In genomic region chr7:39552993-39553392, GRCm38 (mm10) we compare ENCODE assay signal across 8 mouse cellular contexts. TPM values are rescaled to one million over a fixed set of nuclear protein-coding genes. Genes with fewer than 3 reads are reported as not detected.
DNase-seq lines count a peak whose midpoint lies in the region; ATAC-seq and TF ChIP-seq lines count a peak whose summit lies in the region.

No protein-coding gene starts in this region.

- H3K27ac ChIP-seq in intestine, postnatal 0 days (ENCODE audit: low read depth, low read length), result peak overlapping the region; percentile 93; the same call in 1 of the 2 replicates
- H3K27ac ChIP-seq in neural tube, embryonic 15.5 days (replicated peaks), result peak overlapping the region; percentile 97

- peak; percentile 5 for DNase-seq in embryo, embryonic 9.5 days (ENCODE audit: extremely low spot score)
- no peak for DNase-seq in embryo, embryonic 10.5 days (ENCODE audit: low spot score)
- DNase-seq in thymus, postnatal 14 days, result peak; percentile 22
- no peak for DNase-seq in thymus, postnatal 25 days
- DNase-seq in spleen, adult 12 weeks (ENCODE audit: low spot score), result no peak

- no peaks in the 10 kb centered on the region; the same call in 1 of the 2 replicates for H3K36me3 ChIP-seq in intestine, postnatal 0 days (ENCODE audit: control insufficient read depth, insufficient read depth)
- peaks cover 7% of the 10 kb centered on the region; the same call in 1 of the 2 replicates for H3K36me3 ChIP-seq in neural tube, embryonic 15.5 days

- H3K9ac ChIP-seq in intestine, postnatal 0 days (ENCODE audit: low read depth, low read length), result peak overlapping the region; percentile 70
- peak overlapping the region; percentile 88; the same call in 1 of the 2 replicates for H3K9ac ChIP-seq in neural tube, embryonic 15.5 days (replicated peaks)

- H3K27me3 ChIP-seq in intestine, postnatal 0 days (replicated peaks; ENCODE audit: control insufficient read depth, insufficient read depth, low read length), result no peaks in the 10 kb centered on the region
- H3K27me3 ChIP-seq in neural tube, embryonic 15.5 days (replicated peaks), result no peaks in the 10 kb centered on the region

- peak overlapping the region; percentile 60 for H3K4me2 ChIP-seq in intestine, postnatal 0 days (replicated peaks; ENCODE audit: low read depth)
- H3K4me2 ChIP-seq in neural tube, embryonic 15.5 days, result peak overlapping the region; percentile 59

- H3K4me1 ChIP-seq in intestine, postnatal 0 days (replicated peaks; ENCODE audit: control insufficient read depth, insufficient read depth, low read length), result no peaks in the 10 kb centered on the region
- H3K4me1 ChIP-seq in neural tube, embryonic 15.5 days, result peaks cover 17% of the 10 kb centered on the region

- TF ChIP-seq CTCF in intestine, postnatal 0 days (IDR thresholded peaks at IDR 0.05; ENCODE audit: low read depth), result no peak

- no peaks in the 10 kb centered on the region for H3K9me3 ChIP-seq in intestine, postnatal 0 days (ENCODE audit: control insufficient read depth)
- H3K9me3 ChIP-seq in neural tube, embryonic 15.5 days (replicated peaks), result no peaks in the 10 kb centered on the region

- 2% methylated on average over 5 of the region's 5 CpGs for WGBS in intestine, postnatal 0 days
- 26% methylated on average over 5 of the region's 5 CpGs for WGBS in neural tube, embryonic 15.5 days

- ATAC-seq in intestine, postnatal 0 days, result no peak
- ATAC-seq in neural tube, embryonic 15.5 days (ENCODE audit: low FRiP score), result no peak
- ATAC-seq in activated CD4-positive, CD25-positive, alpha-beta regulatory T cell, adult 4 months, result no peak

- H3K4me3 ChIP-seq in intestine, postnatal 0 days (ENCODE audit: low read depth, low read length), result peak overlapping the region; percentile 77
- peak overlapping the region; percentile 83 for H3K4me3 ChIP-seq in neural tube, embryonic 15.5 days (replicated peaks)

RNA-seq across cellular contexts. Expression of gene Zfp619, which starts 35.4 kb away (rescaled TPM):
- 0.43 and 0.48 TPM in 2 replicates for polyA plus RNA-seq in intestine, postnatal 0 days (2015; fragmentation: Nextera tagmentation; extraction: Ambion mirVana)
- 2.0 and 2.2 TPM in 2 replicates for polyA plus RNA-seq in neural tube, embryonic 15.5 days (2015; fragmentation: Nextera tagmentation; extraction: Ambion mirVana)
- polyA plus RNA-seq in activated CD4-positive, CD25-positive, alpha-beta regulatory T cell, adult 4 months (2017; shearing (Covaris generic)), result 1 to 10 TPM in 1 of 2 experiments, under 1 TPM in 1; 0.70 to 1.0 TPM

Comparison
In these comparisons a context has a peak if more than half of its experiments do, and no peak if none do; other contexts are left out.
1. DNase-seq: peak in embryo, embryonic 9.5 days (single experiment) and thymus, postnatal 14 days (single experiment); none in embryo, embryonic 10.5 days (single experiment), thymus, postnatal 25 days (single experiment) and spleen, adult 12 weeks (single experiment).